Mouse (Mus musculus) embryonic stem cell, embryonic (primary cell): ENCODE measurements around the gene Fam161b.

Experiments
- CTCF ChIA-PET, 4 experiments: fragments of 300-600 bp in 2 of 4; fragments of 350-600 bp in 2 of 4; sonication (Branson Sonifier 250); formaldehyde crosslinking; loops; one replicate each; lab custom pipeline; 2022; ENCODE audit warnings: inconsistent platforms in 2 of 4; lab: Charles Lee
- POLR2A ChIA-PET, 4 experiments: fragments of 300-600 bp in 2 of 4; fragments of 350-600 bp in 2 of 4; sonication (Branson Sonifier 250); formaldehyde crosslinking; loops; one replicate each; lab custom pipeline; 2022; ENCODE audit warnings: antibody characterized with exemption in 4 of 4, inconsistent platforms in 1 of 4; lab: Charles Lee

The Fam161b gene

GRCm38 (mm10) chr12:84316721-84317621 is 44.7 kb downstream of the Fam161b start, which contains the start of gene Zfp410:
TSS of gene Zfp410 (plus strand) at chr12:84316852.
- ChIA-PET CTCF (interaction anchor here in 3 of 4 experiments (0.6 to 1.4 kb wide), 8 partner anchors 10 to 560 kb away, joined by 3 to 7 read pairs (median 4); no protein-coding TSS in a partner anchor), POLR2A (interaction anchor here (0.5 to 3.2 kb wide), 72 partner anchors 8 to 497 kb away, joined by 3 to 23 read pairs (median 4); partner anchors contain the start of genes Aldh6a1 (in 3 of the 4), Lin52 (in 3 of the 4), Ptgr2 (in 3 of the 4) and Rnf113a2 (in 2 of the 4))

GRCm38 (mm10) chr12:84316006-84316405 is 45.6 kb downstream of the Fam161b start:
- CTCF ChIA-PET: interaction anchor here in 3 of 4 experiments (1.0 to 1.4 kb wide), 4 partner anchors 28 to 274 kb away, joined by 3 to 7 read pairs (median 3); no protein-coding TSS in a partner anchor
- POLR2A ChIA-PET: interaction anchor here (0.5 to 3.2 kb wide), 56 partner anchors 9 to 457 kb away, joined by 3 to 23 read pairs (median 4); partner anchors contain the start of genes Aldh6a1 (in 3 of the 4), Lin52 (in 3 of the 4), Ptgr2 (in 3 of the 4) and Rnf113a2 (in 2 of the 4)

GRCm38 (mm10) chr12:84311306-84311705 is 50.3 kb downstream of the Fam161b start:
- CTCF ChIA-PET: interaction anchor here in 1 of 4 experiments (0.6 kb wide), 1 partner anchor 450 kb away, joined by 5 read pairs; no protein-coding TSS in a partner anchor

GRCm38 (mm10) chr12:84304554-84304953 is 57.1 kb downstream of the Fam161b start:
- ChIA-PET POLR2A (no interaction called here), CTCF (no interaction called here)

More at GRCm38 (mm10) chr12:84311306-84311705, 50.3 kb downstream of the Fam161b start:
- POLR2A ChIA-PET: interaction anchor here in 3 of 4 experiments (0.7 to 1.0 kb wide), 3 partner anchors 9 to 282 kb away, joined by 3 to 9 read pairs (median 3); partner anchors contain the start of genes Aldh6a1 (in 1 of the 3) and Lin52 (in 1 of the 3)

GRCm38 (mm10) chr12:84304101-84304500 is 57.5 kb downstream of the Fam161b start:
- ChIA-PET POLR2A (interaction anchor here in 1 of 4 experiments (0.7 to 0.9 kb wide), 2 partner anchors 41 to 190 kb away, joined by 3 read pairs; partner anchors contain the start of gene Dnal1), CTCF (interaction anchor here in 1 of 4 experiments (0.7 kb wide), 1 partner anchor 788 kb away, joined by 3 read pairs; no protein-coding TSS in a partner anchor)

- POLR2A ChIA-PET: interaction anchor here in 1 of 4 experiments (1.0 kb wide), 1 partner anchor 18 kb away, joined by 3 read pairs; the partner anchor contains the start of gene Zfp410
- CTCF ChIA-PET: no interaction called here
These were observed 62.4 kb downstream of the Fam161b start for GRCm38 (mm10) chr12:84299265-84299664.

- ChIA-PET CTCF (no interaction called here), POLR2A (no interaction called here)
These were observed 63.8 kb downstream of the Fam161b start for GRCm38 (mm10) chr12:84297851-84298250.
